Mouse (Mus musculus) monocyte, adult 2 months (primary cell): ENCODE data around the gene Slc25a21.

ENCODE experiments used
- DNase-seq, 2 experiments: peaks; one replicate each; pipeline ENCODE4 v3.0.0; 2022; ENCODE audit warnings: low spot score in 2 of 2, low read depth in 1 of 2

Slc25a21 gene

DNA sequence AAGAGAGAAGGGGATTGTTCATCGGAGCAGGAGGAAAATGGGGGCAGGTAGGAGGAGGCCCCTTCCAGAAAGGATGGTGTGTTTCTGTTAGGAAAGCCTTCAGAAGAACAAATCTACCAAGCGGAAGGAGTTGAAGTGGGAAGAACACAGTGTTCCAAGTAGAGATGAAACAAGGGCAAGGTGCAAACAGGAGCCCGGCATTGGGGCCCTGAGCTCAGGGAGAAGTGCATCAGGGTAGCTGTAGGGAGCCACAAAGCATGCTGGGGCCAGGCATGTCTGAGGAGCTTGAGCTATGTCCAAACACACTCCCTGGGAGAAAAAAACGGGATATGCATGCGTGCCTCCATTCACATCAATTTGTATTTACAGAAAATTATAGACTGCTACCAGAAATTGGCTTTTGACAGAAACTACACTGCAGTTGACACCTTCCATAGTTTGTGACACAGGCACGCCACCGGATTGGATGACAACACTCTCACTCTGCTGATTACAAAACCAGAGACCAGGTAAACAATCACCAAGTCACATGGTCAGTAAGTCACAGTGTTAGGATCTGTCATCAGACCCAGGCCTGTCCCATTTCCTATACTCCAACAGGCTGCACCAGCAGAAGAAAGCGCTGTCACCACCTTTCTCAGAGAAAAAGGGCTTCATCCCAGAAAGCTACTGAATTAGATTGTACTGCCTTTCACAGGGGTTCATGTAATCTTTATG, 299.9 kb downstream of the Slc25a21 start:
- no peak for DNase-seq

DNA sequence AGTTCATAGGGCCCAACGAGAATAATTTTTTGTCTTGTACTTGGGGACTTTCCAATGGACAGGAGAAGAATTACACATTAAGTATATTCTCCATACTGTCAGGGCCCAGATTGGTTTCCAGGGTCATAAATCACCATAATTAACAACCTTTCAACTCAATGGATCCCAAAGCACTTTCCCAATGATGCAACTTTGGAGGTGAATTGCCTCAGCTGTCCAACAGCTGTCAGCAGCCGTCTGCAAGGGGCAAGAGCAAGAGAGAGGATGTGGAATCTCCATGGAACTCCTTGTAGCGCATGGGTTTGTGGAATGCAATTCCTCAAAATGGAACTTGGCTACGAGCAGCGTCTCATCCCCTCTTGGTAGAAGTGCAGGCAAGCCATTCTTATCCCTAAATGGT, 302.3 kb downstream of the Slc25a21 start:
- no peak for DNase-seq

DNA sequence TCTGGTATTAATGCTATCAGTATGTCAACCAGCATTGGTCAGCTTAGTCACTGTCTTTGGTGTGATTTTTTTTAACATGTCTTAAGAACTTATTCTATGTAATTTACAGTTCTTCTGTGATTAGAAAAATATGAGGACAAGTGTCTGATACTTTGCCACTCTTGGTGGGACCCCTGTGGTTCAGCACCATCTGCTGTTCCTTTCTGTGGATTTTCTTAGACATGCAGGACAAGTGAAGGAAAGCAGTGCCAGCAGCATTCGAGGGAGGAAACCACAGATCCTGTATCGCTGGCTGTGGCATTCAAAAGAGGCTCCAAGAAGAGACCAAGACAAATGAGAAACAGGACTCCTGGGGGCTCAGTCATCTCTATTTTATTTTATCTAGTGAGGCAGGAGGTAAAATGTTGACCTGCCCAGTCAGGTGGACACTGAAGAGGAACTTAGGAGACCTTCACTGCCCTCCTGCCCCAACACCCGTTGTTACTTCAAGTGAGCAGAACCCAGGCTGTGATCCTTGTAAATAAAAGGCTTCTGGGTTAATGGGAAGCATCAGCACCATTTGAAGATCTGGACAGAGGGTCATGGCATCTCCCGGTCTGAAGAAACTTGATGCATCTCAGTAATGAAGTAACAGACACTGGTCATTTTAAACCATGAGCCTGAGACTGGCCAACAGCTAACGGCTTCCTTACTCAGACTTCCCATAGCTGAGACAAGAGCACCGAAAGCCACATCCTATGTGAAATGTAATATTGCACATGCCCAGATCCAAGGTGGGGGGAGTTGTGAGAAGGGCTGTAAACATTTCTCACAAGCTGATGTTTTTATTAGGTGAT, 306.2 kb downstream of the Slc25a21 start:
- DNase-seq, result no peak

DNA sequence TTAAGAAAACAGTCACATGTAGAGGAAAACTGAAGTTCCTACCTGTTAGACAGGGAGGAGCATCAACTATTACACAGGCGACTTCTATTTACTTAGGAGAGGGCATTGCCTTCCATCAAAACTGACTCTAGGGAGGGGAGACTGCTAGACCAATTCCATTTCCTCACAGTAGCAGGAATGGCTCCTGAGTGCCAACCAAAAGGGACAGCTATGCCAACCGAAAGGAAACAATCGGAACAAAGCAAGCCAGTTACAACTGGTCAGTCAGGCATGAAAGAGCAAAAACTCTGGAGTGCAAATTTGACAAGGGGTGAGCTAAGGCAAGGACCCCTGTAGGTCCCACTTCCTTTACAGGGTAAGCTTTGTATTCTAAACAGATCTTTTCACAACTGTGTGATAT, 319.5 kb downstream of the Slc25a21 start:
- no peak for DNase-seq

DNA sequence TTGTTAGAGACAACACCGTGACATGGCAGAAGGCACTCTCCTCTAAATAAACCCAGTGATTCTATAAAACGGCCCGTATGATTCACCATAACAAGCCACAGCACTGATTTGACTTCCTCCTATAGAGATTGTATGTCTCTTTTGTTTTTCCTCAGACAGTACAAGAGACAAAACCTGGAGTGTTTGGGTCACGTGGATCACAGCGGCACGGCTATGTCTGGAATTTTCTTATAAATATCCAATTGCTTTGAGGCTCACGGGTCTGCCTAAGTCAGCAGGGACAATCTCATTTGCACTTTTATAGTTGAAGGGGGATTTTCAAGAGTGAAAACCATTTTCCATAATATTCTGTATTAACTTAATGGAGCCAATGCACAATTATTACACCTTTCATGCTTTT, 320.7 kb downstream of the Slc25a21 start:
- no peak for DNase-seq

DNA sequence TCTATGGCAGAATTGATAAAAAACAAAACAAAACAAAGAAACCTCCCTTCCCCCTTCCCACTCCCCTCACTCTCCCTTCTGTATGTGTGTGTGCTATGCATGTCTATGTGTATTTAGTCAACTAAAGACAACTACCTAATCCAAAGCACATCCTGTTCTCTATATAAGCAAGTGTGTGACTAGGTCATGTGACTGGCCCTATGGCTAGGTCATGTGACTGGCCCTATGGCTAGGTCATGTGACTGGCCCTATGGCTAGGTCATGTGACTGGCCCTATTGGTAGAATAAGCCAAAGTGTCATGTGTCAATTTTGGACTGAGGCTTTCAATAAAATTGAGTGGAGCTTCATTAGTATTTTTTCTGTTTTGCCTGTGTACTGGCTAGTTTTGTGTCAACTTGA, 324.1 kb downstream of the Slc25a21 start:
- DNase-seq, result no peak

DNA sequence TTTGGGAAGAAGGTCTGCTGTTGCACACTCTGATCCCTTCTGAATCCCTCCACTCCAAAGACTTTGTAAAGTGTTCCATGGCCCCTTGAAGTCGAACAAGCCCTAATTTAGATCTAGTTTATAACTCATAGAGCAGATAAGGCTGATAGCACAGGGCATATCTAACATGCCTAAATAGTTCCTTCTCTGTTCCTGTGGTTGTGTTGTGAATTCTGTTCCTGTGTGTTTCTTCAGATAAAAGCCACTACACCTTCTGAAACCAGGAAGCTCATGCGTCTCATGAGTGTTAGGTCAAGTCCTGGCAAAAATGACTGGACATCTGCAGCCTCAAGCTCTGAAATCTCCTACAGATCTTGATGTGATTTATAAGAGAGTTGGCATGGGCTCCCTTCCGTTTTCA, 326.7 kb downstream of the Slc25a21 start:
- DNase-seq, result no peak

DNA sequence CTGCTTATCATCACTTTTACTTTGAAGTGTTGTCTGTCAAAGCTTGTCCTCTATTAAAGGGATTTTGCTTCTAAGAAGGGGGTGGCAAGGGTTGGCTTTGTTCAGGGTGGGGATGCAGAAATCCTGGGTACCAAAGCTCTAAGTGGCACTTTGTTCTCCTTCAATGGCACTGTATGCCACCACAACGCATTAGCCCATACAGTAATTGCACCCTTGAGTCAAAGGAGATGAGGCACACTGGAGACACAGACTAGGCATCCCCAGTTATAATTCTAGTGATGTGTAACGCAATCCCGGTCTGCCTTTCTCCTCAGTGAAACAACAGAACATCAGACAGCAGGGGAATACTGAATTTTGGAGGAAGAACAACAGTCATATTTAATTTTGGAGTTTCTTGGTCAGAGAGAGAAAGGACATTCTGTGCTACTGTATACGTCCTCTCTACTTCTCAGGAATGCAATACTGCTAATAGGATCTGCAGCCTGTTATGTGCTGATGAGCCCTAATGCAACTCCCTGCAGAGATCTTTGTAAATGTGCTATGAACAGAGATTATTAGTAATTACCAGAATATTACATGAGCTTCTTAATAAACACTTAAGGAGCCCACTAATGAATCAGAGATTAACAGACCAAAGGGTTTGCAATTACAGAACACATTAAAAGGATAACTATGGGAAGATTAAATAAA, 333.3 kb downstream of the Slc25a21 start:
- DNase-seq, result no peak

DNA sequence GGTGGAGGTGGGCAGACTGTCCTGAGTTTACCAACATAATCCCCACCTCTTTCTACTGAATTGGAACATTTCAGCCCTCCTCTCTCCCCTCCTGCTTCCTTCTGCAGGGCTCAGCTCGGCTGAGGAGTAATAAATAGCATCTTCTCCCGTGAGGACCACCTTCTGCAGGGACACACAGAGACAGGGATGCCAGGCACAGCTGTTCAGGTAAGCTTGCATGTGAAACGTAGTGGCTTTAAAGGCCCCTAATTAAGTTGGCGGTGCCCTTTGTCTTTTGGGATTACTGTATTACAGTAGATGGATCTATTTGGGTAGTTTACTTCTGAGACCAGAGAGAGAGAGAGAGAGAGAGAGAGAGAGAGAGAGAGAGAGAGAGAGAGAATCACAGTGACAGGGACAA, 344.6 kb downstream of the Slc25a21 start:
- DNase-seq, result no peak

DNA sequence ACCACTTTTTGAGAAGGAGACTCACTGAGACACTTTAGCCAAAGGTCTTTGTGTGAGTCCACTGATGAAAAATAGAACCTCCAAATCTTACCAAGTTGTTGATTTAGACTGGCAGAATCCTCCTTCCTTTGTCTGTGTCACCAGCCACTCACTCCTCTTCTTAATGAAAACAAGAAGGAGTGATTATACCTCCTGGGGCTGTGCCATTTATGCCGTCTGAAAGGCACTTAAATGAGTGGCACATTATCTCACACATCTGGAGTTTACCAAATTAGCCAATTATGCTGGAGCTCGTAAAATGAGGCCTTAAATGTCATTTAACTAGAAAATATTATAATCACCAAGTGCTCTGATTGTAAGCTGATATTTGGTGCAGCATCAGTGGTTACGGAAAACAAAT, 345.8 kb downstream of the Slc25a21 start:
- DNase-seq, result no peak

DNA sequence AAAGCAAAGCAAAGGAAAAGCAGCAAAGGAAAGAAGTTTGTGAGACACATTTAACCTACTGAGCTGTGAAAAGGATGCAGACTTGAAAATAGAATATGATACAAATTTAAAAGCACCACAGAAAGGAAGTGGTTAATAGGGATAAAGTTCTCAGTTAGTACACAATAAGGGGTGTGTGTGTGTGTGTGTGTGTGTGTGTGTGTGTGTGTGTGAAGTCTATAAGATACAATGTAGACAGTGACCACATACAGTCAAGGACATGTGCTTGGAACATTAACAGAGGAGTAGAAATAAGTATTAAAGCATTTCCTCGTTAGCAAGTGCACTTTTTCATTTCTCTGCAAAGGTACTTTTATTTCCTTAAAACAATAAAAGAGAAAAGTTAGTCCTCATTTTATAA, 367.3 kb downstream of the Slc25a21 start:
- no peak for DNase-seq

DNA sequence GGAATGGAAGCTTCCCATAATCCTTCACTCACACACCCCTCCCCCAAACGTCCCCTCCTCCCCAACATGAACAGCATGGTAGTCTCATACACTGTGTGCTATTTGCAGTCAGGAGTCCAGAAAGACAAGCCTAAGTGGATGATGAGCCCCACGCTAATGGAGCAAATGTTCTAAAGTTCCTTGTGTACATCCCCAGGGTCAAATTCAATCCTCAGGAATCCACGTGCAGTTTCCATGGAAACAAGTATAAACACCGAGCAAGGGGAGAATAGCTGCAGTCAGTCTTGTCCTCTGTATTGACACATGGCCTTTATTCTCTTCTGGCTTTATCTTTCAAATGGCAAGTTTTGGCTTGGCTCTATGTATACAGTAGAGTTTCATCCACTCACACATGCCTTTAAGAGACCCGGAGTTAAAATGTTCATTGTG, 367.8 kb downstream of the Slc25a21 start:
- no peak for DNase-seq

DNA sequence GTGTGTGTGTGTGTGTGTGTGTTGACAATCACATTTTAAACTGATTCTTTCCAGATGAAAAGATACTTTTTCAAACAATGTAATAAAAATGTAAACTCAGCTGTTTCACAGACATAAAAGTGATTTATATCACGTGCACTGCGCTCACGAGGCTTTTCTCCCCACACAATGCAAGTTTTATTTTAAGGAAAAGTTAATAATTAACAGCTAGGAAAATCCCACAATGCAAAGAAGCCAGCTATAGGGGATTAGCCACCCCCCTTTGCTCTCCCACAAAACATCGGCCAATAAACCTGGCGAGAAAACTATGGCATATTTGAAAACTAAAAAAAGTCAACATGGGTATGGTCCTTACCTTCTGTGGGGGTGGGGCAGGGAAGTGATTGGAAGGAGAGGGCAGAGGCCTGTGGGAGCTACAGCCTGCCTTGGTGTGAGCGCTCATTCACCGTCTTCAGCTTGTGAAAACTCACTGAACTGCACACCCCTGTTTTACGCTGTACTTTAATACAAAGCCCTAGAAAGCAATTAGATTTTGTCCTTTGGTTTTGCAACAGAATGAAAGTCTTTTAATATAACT, 369.4 kb downstream of the Slc25a21 start:
- no peak for DNase-seq

DNA sequence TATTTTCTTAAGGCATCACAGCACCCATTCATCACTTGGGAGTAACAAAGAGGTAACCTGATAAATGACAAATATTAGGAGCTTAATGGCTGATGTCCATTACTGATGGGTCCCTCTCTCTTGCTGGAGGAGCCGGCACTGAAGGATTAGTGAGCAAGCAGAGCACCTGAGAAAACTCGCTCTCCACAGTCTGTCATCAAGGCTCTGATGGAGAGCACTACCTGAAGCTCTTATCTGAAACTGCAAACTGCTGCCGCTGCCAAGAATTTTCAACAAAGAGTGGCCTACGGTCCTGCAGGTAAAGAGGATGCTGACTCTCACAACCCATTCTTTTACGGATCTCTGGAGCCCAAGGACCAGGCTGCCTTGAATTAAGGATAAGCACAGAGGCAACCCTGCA, 372.6 kb downstream of the Slc25a21 start:
- no peak for DNase-seq

DNA sequence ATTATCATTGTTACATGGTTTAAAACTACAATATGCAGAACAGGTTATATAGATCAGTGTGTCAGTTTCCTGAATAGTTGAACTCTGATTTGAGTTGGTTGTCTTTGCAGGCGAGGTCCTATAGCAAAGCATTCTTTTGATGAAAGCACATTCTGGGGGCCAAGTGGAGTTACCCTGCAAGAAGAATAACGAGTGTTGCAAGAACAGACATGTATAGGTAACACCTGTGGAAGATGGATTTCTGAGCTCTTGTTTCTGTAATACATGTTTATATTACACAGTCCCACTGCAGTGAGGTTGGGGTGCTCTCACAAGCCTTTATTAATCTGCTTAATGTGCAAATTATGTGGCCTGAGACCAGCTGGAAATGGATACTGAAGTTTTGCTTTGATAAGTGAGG, 375.1 kb downstream of the Slc25a21 start:
- DNase-seq, result no peak

DNA sequence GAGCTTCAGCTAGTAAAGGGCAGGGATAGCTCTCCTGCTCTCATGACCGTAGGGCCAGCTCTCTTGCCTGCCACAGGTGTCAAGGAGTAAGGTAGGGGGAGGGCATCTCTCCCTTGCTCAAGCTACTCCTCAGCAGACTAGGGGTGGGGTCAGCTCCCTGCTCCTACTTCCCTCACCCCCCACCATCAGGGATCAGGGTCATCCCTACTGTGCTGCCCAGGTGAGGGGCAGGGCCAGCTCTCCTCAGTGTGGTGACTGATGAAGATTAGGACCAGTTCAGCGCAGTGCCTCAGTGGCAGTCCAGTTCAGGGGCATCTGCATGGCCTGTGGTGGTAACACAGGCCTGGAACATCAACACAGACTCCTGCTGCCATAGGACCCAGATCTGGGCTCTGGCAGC, 376.7 kb downstream of the Slc25a21 start:
- no peak for DNase-seq

DNA sequence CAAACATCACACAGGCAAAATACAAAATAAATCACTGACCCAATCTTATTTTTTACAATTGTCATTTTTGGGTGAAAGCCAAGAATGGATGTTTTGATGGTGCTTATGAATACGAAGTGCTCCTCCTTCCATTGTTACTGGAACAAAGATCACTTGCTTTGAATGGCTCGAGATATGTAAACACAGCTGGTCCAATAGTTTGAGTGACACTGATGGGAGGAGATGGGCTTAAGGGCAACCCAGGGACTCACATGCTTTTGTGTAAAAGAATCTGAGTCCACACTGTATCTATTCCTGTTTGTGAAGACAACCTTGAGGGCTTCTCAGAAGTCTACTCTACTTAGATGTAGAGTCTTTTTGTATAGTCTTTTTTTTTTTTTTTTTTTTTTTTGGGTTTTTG, 389.8 kb downstream of the Slc25a21 start:
- DNase-seq, result no peak

DNA sequence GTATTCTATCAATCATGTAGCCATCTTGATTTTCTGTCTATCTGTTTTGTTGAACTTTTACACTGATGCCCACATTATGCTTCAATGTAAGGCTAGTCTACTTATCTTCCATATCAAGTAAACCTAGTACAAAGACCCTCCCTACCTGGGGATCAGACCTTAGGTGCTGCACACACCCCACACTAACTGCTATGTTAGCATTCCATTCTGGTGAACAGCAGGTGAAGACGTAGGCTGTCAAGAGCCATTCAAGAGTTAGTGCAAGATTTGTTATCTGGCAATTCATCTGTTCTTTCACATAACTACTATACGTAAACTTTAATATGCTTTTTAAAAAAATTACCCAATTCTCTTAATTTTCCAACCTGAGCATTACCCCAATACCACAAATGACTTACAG, 390.2 kb downstream of the Slc25a21 start:
- no peak for DNase-seq

DNA sequence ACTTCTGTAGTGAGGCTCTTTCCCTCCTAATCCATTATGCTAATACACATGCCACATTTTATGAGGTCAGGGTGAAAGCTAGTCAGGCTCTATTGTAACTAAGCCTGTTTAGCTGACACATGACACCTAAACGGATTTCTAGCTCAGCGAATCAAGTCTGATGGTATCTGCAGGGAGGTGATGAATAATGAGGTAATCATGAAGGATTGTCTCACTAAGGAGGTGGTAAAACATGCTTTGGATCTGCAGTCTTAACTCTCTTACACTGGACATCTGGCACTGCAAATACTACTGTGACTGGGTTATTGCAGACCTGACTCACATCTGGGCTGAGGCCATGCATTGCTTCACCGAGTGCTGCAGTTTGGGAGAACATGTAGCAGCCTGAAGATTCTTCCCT, 392.8 kb downstream of the Slc25a21 start:
- DNase-seq, result no peak

DNA sequence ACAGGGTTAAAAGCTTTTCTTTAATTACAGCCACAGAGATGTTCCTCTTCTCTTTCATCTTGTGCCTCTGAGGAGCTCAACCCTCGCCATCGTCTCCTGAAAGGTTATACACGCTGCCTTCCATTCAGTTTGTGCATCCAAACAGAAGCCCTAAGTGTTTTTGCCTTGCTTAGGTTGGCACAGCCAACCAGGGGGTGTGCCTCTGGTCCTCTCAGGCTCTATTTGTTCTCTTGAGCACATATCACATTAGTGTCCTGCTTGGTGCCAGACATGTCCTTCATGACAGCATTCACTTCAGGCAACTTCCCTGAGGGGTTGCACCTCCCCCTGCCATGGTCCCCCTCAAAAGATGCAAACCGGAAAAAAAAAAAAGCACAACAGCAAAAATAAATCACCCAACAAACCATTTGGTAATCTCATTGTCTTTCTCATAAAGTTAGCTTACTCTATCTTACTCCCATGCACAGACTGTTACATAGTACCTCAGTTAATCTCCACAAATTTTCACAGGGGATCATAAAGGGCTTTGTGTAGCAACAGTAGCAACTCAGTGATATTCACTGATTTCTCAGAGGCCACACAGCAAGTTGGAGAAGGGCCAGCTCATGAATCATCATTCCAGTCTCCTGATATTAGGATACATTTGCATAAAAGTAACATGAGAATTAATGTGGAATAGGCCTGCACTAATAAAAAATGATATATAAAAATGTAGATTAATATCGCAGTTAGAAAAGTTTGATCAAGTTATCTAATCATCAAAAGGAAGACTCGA, 398.4 kb downstream of the Slc25a21 start:
- no peak for DNase-seq

DNA sequence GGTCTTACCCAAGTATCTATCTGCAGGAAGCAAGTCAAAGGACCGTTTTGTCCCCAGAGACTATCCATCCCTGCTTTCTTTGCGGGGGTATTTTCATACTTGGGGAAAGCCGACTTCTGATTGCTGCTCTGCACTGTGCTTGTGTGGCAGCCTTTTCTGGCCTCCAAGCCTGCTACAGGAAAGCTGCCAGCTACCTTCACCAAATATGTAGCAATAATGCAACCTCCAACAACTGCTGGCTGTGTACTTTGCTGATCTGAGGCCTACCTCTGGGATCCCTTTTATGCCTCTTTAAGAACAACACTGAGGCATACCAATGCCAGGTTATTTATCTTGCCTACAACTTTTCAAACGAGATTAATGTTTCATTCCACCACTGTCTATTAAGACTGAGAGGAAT, 408.0 kb downstream of the Slc25a21 start:
- no peak for DNase-seq
